Mouse (Mus musculus) liver, embryonic 14.5 days (tissue): Measurements from ENCODE around the gene Bend4. TPM values are rescaled to one million over a fixed set of nuclear protein-coding genes. Genes with fewer than 3 reads are reported as not detected.

ENCODE experiments used
- ATAC-seq: fragments of 200-750 bp; cut with Nextera tagmentation; 2 replicates; pipeline ENCODE4 v1.8.0; 2017; ENCODE audit warnings: moderate number of reproducible peaks, mild to moderate bottlenecking, moderate library complexity; ENCODE audit not compliant: insufficient read depth
- DNase-seq, 3 experiments: peaks; one replicate each; pipeline ENCODE4 v3.0.0-alpha.2; 2012 to 2013; ENCODE audit warnings: low read depth in 3 of 3, low spot score in 3 of 3
- H3K27ac ChIP-seq: fragments of 300-500 bp; sonication (generic); 2 replicates; pipeline ENCODE4 v1.5.1; 2014; ENCODE audit warnings: moderate library complexity, mild to moderate bottlenecking, control low read depth, inconsistent platforms
- H3K27me3 ChIP-seq: fragments of 300-500 bp; sonication (generic); 2 replicates; pipeline ENCODE4 v1.6.1; 2014; ENCODE audit warnings: mild to moderate bottlenecking, low read length, moderate library complexity; ENCODE audit not compliant: control insufficient read depth, insufficient read depth
- H3K36me3 ChIP-seq: fragments of 300-500 bp; sonication (generic); replicated peaks from 2 replicates; pipeline ENCODE4 v1.6.1; 2014; ENCODE audit warnings: low read depth; ENCODE audit not compliant: control insufficient read depth, insufficient read depth
- H3K4me1 ChIP-seq, 2 experiments: fragments of 200-500 bp in 1 of 2; fragments of 300-500 bp in 1 of 2; sonication (generic) in 1 of 2; replicated peaks; 2 replicates each; pipeline ENCODE4 v1.6.1; 2012 to 2014; ENCODE audit warnings: antibody characterized with exemption in 1 of 2, inconsistent platforms in 1 of 2, low read length in 1 of 2; ENCODE audit not compliant: control insufficient read depth in 2 of 2, insufficient read depth in 2 of 2
- H3K4me2 ChIP-seq: fragments of 300-500 bp; sonication (generic); 2 replicates; pipeline ENCODE4 v1.6.1; 2014; ENCODE audit warnings: low read depth, mild to moderate bottlenecking, control low read depth, moderate library complexity
- H3K4me3 ChIP-seq, 2 experiments: fragments of 200-500 bp in 1 of 2; fragments of 300-500 bp in 1 of 2; sonication (generic) in 1 of 2; 2 replicates each; pipeline ENCODE4 v1.5.1; 2012 to 2014; ENCODE audit warnings: low read depth in 2 of 2, low read length in 2 of 2, mild to moderate bottlenecking in 2 of 2, control low read depth in 1 of 2, inconsistent platforms in 1 of 2, moderate library complexity in 1 of 2; ENCODE audit not compliant: insufficient read depth in 1 of 2
- H3K9ac ChIP-seq: fragments of 300-500 bp; sonication (generic); replicated peaks from 2 replicates; pipeline ENCODE4 v1.6.1; 2014; ENCODE audit warnings: mild to moderate bottlenecking, control low read depth, moderate library complexity
- H3K9me3 ChIP-seq: fragments of 300-500 bp; sonication (generic); 2 replicates; pipeline ENCODE4 v1.6.1; 2016; ENCODE audit warnings: low read length, mixed read lengths; ENCODE audit not compliant: control insufficient read depth
- CTCF ChIP-seq: IDR thresholded peaks from 2 replicates; pipeline ENCODE4 v1.5.1; 2016; ENCODE audit warnings: antibody characterized with exemption, low read depth, control low read depth
- EP300 ChIP-seq: IDR thresholded peaks from 2 replicates; pipeline ENCODE4 v1.6.1; 2016; ENCODE audit warnings: antibody characterized with exemption, low read depth
- WGBS: fragments of 180-500 bp; shearing (Covaris S2); extraction: QIAGEN DNeasy Blood & Tissue Kit; methylation state at CpG from one replicate; pipeline ENCODE4 v1.1.7; 2014; ENCODE audit not compliant: insufficient replicate concordance; 5-methylcytosine and 5-hydroxymethylcytosine counted together
- polyA plus RNA-seq, 2 experiments: library from polyadenylated mRNA; depleted of rRNA in 1 of 2; stranded (reverse) in 1 of 2; unstranded in 1 of 2; fragments of >200 nt; fragmentation: Nextera tagmentation in 1 of 2; extraction: Ambion mirVana in 1 of 2; gene quantifications; 2 replicates each; pipeline versions ENCODE4 v1.2.1 to v1.2.3; 2012 to 2014

Gene Bend4
- polyA plus RNA-seq, 2 experiments = 0.27 to 0.50 TPM

DNA sequence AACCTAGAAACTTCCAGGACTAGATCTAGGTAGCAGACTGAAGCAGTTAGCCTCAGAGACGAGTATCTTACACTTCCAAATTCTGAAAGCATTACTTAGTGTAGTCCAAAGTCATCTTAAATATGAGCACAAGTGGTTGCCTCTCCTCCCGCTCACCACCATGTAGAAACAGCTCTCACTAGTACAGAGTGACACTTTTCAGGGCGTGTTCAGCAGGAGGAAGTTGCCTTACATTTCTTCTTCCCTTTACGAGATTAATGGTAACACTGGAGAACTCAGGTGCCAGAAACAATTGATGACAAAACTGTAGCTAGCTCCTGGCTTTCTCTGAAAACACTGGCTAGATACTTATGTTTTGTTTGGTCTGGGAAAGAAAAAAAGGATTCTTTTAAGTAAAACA, 8.7 kb downstream of the Bend4 start:
- Histone ChIP-seq H3K27me3 (no peaks in the 10 kb centered on the region), H3K9ac (no peak overlapping the region), H3K4me2 (no peak overlapping the region), H3K36me3 (no peaks in the 10 kb centered on the region), H3K9me3 (no peaks in the 10 kb centered on the region), H3K4me1 (no peaks in the 10 kb centered on the region), H3K27ac (no peak overlapping the region), H3K4me3 (no peak overlapping the region)
- 30% methylated on average over 4 of the region's 4 CpGs for WGBS
- DNase-seq (no peak), ATAC-seq (no peak)
- TF ChIP-seq CTCF = no peak
- no peak for TF ChIP-seq EP300

DNA sequence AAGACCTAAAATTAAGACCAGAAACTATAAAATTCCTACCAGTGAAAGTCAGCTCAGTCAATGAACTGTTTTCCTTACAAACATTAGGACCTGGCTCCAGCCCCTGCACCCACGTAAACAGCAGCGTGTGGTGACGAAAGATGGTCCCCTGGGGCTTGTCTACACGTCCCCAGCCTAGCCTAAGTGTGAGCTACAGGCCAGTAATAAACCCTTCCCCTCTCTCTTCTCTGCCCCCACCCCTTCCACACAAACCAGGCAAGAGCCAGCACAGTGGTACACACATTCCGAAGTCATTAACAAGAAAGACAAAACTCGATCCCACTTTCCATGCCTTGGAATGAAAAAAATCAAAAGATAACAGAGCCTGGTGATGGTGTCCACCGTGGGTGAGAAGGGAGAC, 16.6 kb downstream of the Bend4 start:
- Histone ChIP-seq H3K36me3 (no peaks in the 10 kb centered on the region), H3K27me3 (no peaks in the 10 kb centered on the region), H3K4me1 (no peaks in the 10 kb centered on the region; a peak in 1 of 4 replicates), H3K4me2 (no peak overlapping the region), H3K27ac (no peak overlapping the region), H3K4me3 (no peak overlapping the region), H3K9me3 (no peaks in the 10 kb centered on the region), H3K9ac (no peak overlapping the region)
- 60% methylated on average over 7 of the region's 7 CpGs for WGBS
- DNase-seq (no peak), ATAC-seq (no peak)
- TF ChIP-seq CTCF (no peak), EP300 (no peak)

DNA sequence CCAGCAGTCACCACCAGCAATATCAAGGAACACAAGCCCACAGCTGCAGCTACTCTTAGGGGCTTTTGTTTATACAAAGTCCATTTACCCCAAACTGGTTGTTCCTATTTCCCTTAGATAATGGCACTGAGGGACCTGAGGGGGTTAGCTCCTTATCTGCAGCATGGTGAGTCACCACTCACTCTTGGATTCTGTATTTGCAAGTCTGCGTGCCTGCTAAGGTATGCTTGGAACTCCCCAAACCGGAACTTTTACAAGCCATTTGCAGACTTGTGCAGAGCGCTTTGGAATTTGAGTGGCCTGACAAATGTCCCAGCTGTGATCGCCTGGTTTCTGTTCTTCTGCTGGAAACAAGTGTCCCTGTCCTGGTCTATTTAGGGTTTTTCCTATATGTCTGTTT, 17.7 kb downstream of the Bend4 start:
- no peak overlapping the region for H3K9ac ChIP-seq
- ATAC-seq (no peak), DNase-seq (no peak)

DNA sequence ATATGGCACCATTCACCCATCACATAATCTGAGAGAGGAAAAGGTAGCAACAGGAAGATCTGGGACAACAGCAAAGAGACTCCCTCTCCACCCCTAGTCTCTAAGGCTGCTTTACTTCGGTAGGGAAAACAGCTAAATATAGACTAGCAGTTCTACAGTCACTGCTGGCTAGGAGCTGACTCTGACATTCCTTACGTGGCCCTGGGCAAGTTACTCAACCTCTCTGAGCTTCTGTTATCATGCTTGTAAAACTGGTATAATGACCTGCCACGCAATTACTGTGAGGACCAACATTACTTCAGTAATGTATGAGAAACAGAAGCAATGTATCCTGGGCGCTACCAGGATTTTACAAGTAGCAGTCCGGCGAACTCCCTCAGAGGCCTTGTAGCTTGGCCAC, 19.7 kb downstream of the Bend4 start:
- Histone ChIP-seq H3K27me3 (no peaks in the 10 kb centered on the region), H3K4me3 (no peak overlapping the region), H3K36me3 (no peaks in the 10 kb centered on the region), H3K9ac (no peak overlapping the region), H3K4me2 (no peak overlapping the region), H3K9me3 (no peaks in the 10 kb centered on the region), H3K4me1 (no peaks in the 10 kb centered on the region; a peak in 1 of 4 replicates), H3K27ac (no peak overlapping the region)
- no peak for ATAC-seq
- 80% methylated on average over 6 of the region's 6 CpGs for WGBS
- TF ChIP-seq EP300 (no peak), CTCF (no peak)
- no peak for DNase-seq

More for the DNA sequence above, 17.7 kb downstream of the Bend4 start:
- Histone ChIP-seq H3K27ac (no peak overlapping the region), H3K27me3 (no peaks in the 10 kb centered on the region), H3K36me3 (no peaks in the 10 kb centered on the region), H3K9me3 (no peaks in the 10 kb centered on the region), H3K4me2 (no peak overlapping the region), H3K4me1 (no peaks in the 10 kb centered on the region; a peak in 1 of 4 replicates), H3K4me3 (no peak overlapping the region)
- WGBS = 39% methylated on average over 4 of the region's 4 CpGs
- TF ChIP-seq CTCF = no peak
- no peak for TF ChIP-seq EP300

DNA sequence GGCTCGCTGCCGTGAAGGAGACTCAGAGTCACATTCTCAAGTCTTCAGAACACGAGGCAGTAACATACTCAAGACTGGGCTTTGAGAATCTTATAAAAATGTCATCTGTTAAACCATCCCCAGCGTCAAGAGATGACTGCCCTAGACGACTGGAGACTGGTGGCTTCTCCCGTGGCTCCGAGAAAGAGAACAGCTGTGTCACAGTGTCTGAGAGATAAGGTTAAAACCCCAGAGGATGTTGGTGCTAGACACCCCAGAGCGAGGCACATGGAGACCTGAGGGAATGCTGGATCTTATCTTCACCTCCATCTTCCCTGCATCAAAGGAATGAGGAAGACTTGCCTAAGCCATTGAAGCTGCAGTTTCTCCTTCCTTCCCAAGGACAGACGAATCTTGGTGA, 23.2 kb downstream of the Bend4 start:
- no peaks in the 10 kb centered on the region for H3K36me3 ChIP-seq
- 22% methylated on average over 9 of the region's 9 CpGs for WGBS
- H3K27ac ChIP-seq = no peak overlapping the region
- TF ChIP-seq CTCF (no peak), EP300 (no peak)
- no peaks in the 10 kb centered on the region for H3K27me3 ChIP-seq
- no peaks in the 10 kb centered on the region for H3K4me1 ChIP-seq
- H3K9me3 ChIP-seq = no peaks in the 10 kb centered on the region
- H3K4me3 ChIP-seq = no peak overlapping the region
- DNase-seq (no peak), ATAC-seq (no peak)
- H3K9ac ChIP-seq = no peak overlapping the region
- no peak overlapping the region for H3K4me2 ChIP-seq
